Mouse (Mus musculus): ENCODE results near the gene Nagpa. TPM values are rescaled to one million over a fixed set of nuclear protein-coding genes. Genes with fewer than 3 reads are reported as not detected.
"Not testable (repeated sequence)": the region's sequence is repeated elsewhere in the genome, so short reads cannot be mapped to it uniquely, and the experiment has no call there.

The Nagpa gene
- polyA plus RNA-seq, 1 experiment, result 21.1 TPM

GRCm38 (mm10) chr16:5232982-5233381 is 29.2 kb upstream of the Nagpa start:
- no peak overlapping the region for H3K27ac ChIP-seq (ENCODE audit: insufficient read depth, low read length)
- no peak for TF ChIP-seq CTCF (IDR thresholded peaks at IDR 0.05; ENCODE audit: borderline replicate concordance, insufficient read depth, low read depth, low read length)
- TF ChIP-seq POLR2A (IDR thresholded peaks at IDR 0.05; ENCODE audit: borderline replicate concordance, insufficient read depth, low read length), result no peak
- H3K27me3 ChIP-seq (ENCODE audit: control insufficient read depth, insufficient read depth, low read length), result no peaks in the 10 kb centered on the region
- DNase-seq, result no peak
- 0 out of 2 replicates have a peak, but pooled peaks cover 3% of the 10 kb centered on the region for H3K4me1 ChIP-seq (ENCODE audit: control insufficient read depth, insufficient read depth, low read length)
- peak overlapping the region; percentile 60 for H3K4me3 ChIP-seq (replicated peaks; ENCODE audit: insufficient read depth, low read depth, low read length)
- WGBS, result 71% methylated on average over 4 of the region's 4 CpGs

- H3K4me3 ChIP-seq (replicated peaks; ENCODE audit: insufficient read depth, low read depth, low read length); H3K27me3 ChIP-seq (ENCODE audit: control insufficient read depth, insufficient read depth, low read length); H3K27ac ChIP-seq (ENCODE audit: insufficient read depth, low read length); H3K4me1 ChIP-seq (ENCODE audit: control insufficient read depth, insufficient read depth, low read length); DNase-seq: not testable (repeated sequence)
- 87% methylated on average over 3 of the region's 3 CpGs for WGBS
Measured at GRCm38 (mm10) chr16:5228103-5228502, 24.3 kb upstream of the Nagpa start.

GRCm38 (mm10) chr16:5227501-5227900 is 23.7 kb upstream of the Nagpa start:
- not testable (repeated sequence) for H3K4me3 ChIP-seq (replicated peaks; ENCODE audit: insufficient read depth, low read depth, low read length); H3K4me1 ChIP-seq (ENCODE audit: control insufficient read depth, insufficient read depth, low read length); H3K27me3 ChIP-seq (ENCODE audit: control insufficient read depth, insufficient read depth, low read length); DNase-seq; H3K27ac ChIP-seq (ENCODE audit: insufficient read depth, low read length)
- WGBS, result 82% methylated on average over 19 of the region's 19 CpGs

DNA sequence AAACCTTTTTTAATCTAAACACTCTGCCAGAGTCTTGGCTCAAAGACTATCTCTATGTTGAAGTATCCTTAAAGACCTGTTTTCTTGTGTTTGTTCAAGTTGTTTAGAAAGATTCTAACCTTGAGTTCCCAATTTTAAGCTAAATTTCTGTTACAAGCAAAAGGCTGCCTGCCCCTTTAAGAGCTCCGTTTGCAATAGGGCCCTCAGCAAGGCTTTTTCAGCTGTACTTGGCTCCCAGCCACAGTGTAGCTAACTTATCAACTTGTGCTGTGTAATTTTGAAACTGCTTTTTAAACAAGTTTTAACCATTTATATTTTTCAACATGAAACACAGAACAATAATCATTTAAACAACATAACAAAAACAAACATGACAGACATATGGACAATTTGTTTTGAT is 22.7 kb upstream of the Nagpa start:
- not testable (repeated sequence) for H3K27me3 ChIP-seq (ENCODE audit: control insufficient read depth, insufficient read depth, low read length); H3K4me1 ChIP-seq (ENCODE audit: control insufficient read depth, insufficient read depth, low read length); DNase-seq; H3K4me3 ChIP-seq (replicated peaks; ENCODE audit: insufficient read depth, low read depth, low read length); H3K27ac ChIP-seq (ENCODE audit: insufficient read depth, low read length)
- WGBS, result 4% methylated on average over 1 of the region's 1 CpGs

- Histone ChIP-seq H3K27me3 (ENCODE audit: control insufficient read depth, insufficient read depth, low read length) (no peaks in the 10 kb centered on the region; the same call in 1 of the 2 replicates), H3K4me1 (ENCODE audit: control insufficient read depth, insufficient read depth, low read length) (no peaks in the 10 kb centered on the region), H3K4me3 (replicated peaks; ENCODE audit: insufficient read depth, low read depth, low read length) (no peak within 1 kb of the TSS), H3K27ac (ENCODE audit: insufficient read depth, low read length) (no peak within 1 kb of the TSS)
- TF ChIP-seq POLR2A (IDR thresholded peaks at IDR 0.05; ENCODE audit: borderline replicate concordance, insufficient read depth, low read length) (no peak), CTCF (IDR thresholded peaks at IDR 0.05; ENCODE audit: borderline replicate concordance, insufficient read depth, low read depth, low read length) (no peak)
- 71% methylated on average over 6 of the region's 6 CpGs for WGBS
- DNase-seq, result no peak
Measured at GRCm38 (mm10) chr16:5222140-5222539, 18.3 kb upstream of the Nagpa start, which contains the start of gene AU021092. Gene AU021092, minus strand, starts transcription at chr16:5222299.

DNA sequence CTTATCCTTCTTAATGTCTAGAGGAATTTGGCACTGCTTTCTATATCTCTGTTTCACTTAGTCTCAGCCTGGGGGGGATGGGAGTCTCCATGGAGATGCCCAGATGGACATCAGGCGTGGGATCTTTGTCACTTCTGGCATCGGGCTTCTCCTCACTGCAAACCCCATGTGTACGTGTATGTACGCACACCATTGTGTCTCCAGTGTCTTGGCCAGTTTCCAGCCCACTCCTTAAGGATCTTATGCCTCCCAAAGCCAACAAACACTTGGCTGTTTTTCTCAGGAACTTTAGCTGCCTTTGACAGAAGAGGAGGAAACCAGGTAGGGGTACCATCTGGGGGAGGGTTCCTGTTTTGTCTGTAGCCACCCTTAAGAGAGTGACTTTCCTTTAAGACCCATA is 17.6 kb upstream of the Nagpa start:
- no peak for DNase-seq
- no peak overlapping the region for H3K4me3 ChIP-seq (replicated peaks; ENCODE audit: insufficient read depth, low read depth, low read length)
- WGBS, result 7% methylated on average over 4 of the region's 4 CpGs
- H3K27ac ChIP-seq (ENCODE audit: insufficient read depth, low read length), result no peak overlapping the region
- H3K27me3 ChIP-seq (ENCODE audit: control insufficient read depth, insufficient read depth, low read length), result no peaks in the 10 kb centered on the region; the same call in 1 of the 2 replicates
- TF ChIP-seq CTCF (IDR thresholded peaks at IDR 0.05; ENCODE audit: borderline replicate concordance, insufficient read depth, low read depth, low read length), result no peak
- no peak for TF ChIP-seq POLR2A (IDR thresholded peaks at IDR 0.05; ENCODE audit: borderline replicate concordance, insufficient read depth, low read length)
- H3K4me1 ChIP-seq (ENCODE audit: control insufficient read depth, insufficient read depth, low read length), result no peaks in the 10 kb centered on the region

DNA sequence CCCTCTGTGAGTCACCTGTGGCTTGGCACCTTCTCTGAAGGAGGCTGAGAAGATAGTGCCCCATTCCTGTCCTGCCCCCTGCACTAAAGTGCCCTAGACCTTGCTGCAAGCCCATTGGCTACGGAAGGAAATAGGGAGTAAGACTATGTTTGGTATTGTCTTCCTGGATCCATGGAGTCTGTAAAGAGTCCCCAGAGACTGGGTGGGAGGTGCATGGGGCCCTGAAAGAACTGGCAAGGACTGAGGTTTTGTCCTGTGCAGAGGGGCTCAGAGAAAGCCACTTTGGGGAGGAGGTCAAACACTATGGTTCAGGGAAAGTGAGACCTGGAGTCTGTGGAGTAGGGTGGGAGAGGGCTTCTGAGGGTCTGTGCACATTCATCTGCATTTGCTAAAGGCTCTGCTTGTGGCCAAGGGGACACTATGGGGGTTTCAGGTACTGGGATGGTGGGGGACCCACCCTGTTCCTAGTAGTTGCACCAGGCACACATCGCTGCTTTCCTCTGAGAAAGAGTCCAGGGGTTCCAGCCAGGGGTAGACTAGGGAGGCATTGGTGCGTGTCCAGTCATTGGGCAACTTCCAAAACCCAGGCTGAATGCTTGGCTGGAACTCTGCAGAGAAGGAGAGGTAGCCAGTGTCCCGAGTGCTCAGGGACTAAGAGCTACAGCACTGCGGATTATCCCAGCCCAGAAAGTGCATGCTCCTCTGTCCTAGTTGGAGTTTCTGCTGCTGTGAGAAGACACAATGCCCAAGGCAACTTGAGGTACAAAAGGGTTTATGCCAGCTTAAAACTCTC is 13.7 kb upstream of the Nagpa start:
- Histone ChIP-seq H3K27me3 (ENCODE audit: control insufficient read depth, insufficient read depth, low read length) (no peaks in the 10 kb centered on the region; the same call in 1 of the 2 replicates), H3K4me1 (ENCODE audit: control insufficient read depth, insufficient read depth, low read length) (no peaks in the 10 kb centered on the region), H3K4me3 (replicated peaks; ENCODE audit: insufficient read depth, low read depth, low read length) (no peak overlapping the region), H3K27ac (ENCODE audit: insufficient read depth, low read length) (no peak overlapping the region)
- TF ChIP-seq CTCF (IDR thresholded peaks at IDR 0.05; ENCODE audit: borderline replicate concordance, insufficient read depth, low read depth, low read length) (no peak), POLR2A (IDR thresholded peaks at IDR 0.05; ENCODE audit: borderline replicate concordance, insufficient read depth, low read length) (no peak)
- DNase-seq, result no peak
- WGBS, result 28% methylated on average over 5 of the region's 5 CpGs

DNA sequence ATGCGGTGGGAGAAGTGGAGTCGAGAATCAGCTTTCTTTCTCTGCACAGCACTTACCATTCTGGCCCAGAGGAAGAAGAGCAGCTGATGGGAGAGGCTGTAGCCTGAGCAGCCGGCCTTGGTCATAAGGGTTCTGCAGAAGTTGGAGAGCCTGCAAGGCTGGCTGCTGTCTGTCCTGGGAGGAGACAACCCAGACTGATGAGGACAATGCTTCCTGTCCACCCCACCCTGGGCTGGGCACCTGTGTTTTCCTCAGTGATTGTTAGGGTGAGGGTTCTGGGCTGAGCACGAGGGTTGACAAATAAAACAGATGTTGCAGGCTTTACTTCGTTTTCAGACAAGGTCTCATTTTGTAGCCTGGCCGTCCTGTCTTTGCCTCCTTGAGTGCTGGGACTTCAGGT is 12.9 kb upstream of the Nagpa start:
- Histone ChIP-seq H3K4me3 (replicated peaks; ENCODE audit: insufficient read depth, low read depth, low read length) (no peak overlapping the region), H3K27me3 (ENCODE audit: control insufficient read depth, insufficient read depth, low read length) (no peaks in the 10 kb centered on the region; the same call in 1 of the 2 replicates), H3K27ac (ENCODE audit: insufficient read depth, low read length) (no peak overlapping the region), H3K4me1 (ENCODE audit: control insufficient read depth, insufficient read depth, low read length) (no peaks in the 10 kb centered on the region)
- TF ChIP-seq CTCF (IDR thresholded peaks at IDR 0.05; ENCODE audit: borderline replicate concordance, insufficient read depth, low read depth, low read length), result no peak
- WGBS, result 68% methylated on average over 6 of the region's 6 CpGs
- no peak for DNase-seq
